Comparison of ENCODE assay signal across 8 mouse cellular contexts in genomic region chr5:112864719-112865367, GRCm38 (mm10). TPM values are rescaled to one million over a fixed set of nuclear protein-coding genes. Genes with fewer than 3 reads are reported as not detected.
DNase-seq lines count a peak whose midpoint lies in the region; ATAC-seq lines count a peak whose summit lies in the region.
"Had no signal": no experiment of that assay in that cellular context is flagged by ENCODE, and none has a peak within 500 bp of the region (broad histone marks: within the 10 kb centered on the region; RNA-seq: fewer than 3 reads in every experiment).

No protein-coding gene starts in this region.

- 0 out of 2 replicates have a peak, but pooled peaks have one; percentile 21 for ATAC-seq in hindbrain, embryonic 13.5 days (ENCODE audit: low FRiP score)
- ATAC-seq in megakaryocyte, adult 5-6 weeks (ENCODE audit: poor library complexity, severe bottlenecking): no peak

- no peak overlapping the region for H3K4me2 ChIP-seq in hindbrain, embryonic 13.5 days
- H3K4me2 ChIP-seq: hindbrain, embryonic 15.5 days had no signal

- peak; percentile 64 to 76 for DNase-seq in left cerebral cortex, adult 18-20 months (ENCODE audit: low spot score in 2 of 2)
- no peak for DNase-seq in left cerebral cortex, postnatal 14 days (ENCODE audit: low spot score in 2 of 2)
- DNase-seq in adrenal gland, adult 2 months: peak; percentile 25
- peak; percentile 19 for DNase-seq in c-Kit-positive CD71-negative TER-119-negative erythroid progenitor cells, embryonic 14.5 days (ENCODE audit: low read depth)
- DNase-seq in lung, postnatal 36 days: peak; percentile 46

- H3K36me3 ChIP-seq in hindbrain, embryonic 13.5 days: no peaks in the 10 kb centered on the region
- H3K36me3 ChIP-seq: hindbrain, embryonic 15.5 days had no signal

- 51% methylated on average over 4 of the region's 4 CpGs for WGBS in hindbrain, embryonic 13.5 days

- intact Hi-C loops in left cerebral cortex, postnatal 14 days (cut with DNase I): loop anchor here (5.0 kb wide), 2 partner anchors 393 to 433 kb away; no protein-coding TSS in a partner anchor

- H3K9ac ChIP-seq in hindbrain, embryonic 13.5 days: no peak overlapping the region
- H3K9ac ChIP-seq: hindbrain, embryonic 15.5 days had no signal

- H3K27ac ChIP-seq in hindbrain, embryonic 13.5 days: no peak overlapping the region
- H3K27ac ChIP-seq: hindbrain, embryonic 15.5 days had no signal

- H3K9me3 ChIP-seq in hindbrain, embryonic 13.5 days: no peaks in the 10 kb centered on the region
- H3K9me3 ChIP-seq: hindbrain, embryonic 15.5 days had no signal

- no peak overlapping the region for H3K4me3 ChIP-seq in hindbrain, embryonic 13.5 days
- H3K4me3 ChIP-seq: hindbrain, embryonic 15.5 days had no signal

- peaks cover 3% of the 10 kb centered on the region; the same call in 1 of the 2 replicates for H3K4me1 ChIP-seq in hindbrain, embryonic 13.5 days (replicated peaks)

- H3K27me3 ChIP-seq in hindbrain, embryonic 13.5 days: peaks cover 55% of the 10 kb centered on the region

RNA-seq across cellular contexts. Expression of gene Myo18b, which starts 31.3 kb away (rescaled TPM):
- 1 to 10 TPM; 1.1 to 1.7 TPM for total RNA-seq in left cerebral cortex, adult 18-20 months (2021)
- total RNA-seq in left cerebral cortex, postnatal 14 days (2021): 1 to 10 TPM; 2.8 to 3.0 TPM
- total RNA-seq in adrenal gland, adult 2 months (2021): under 1 TPM in 1 of 2 experiments, not detected in 1; 0.09 TPM
- polyA plus RNA-seq in adrenal gland, adult 2 months (2012; rRNA removed): 0.04 and 0.12 TPM in 2 replicates
- polyA plus RNA-seq in hindbrain, embryonic 13.5 days (2015; fragmentation: Nextera tagmentation; extraction: Ambion mirVana): 1.1 and 1.6 TPM in 2 replicates
- 0.29 and 0.39 TPM in 2 replicates for total RNA-seq in megakaryocyte, adult 5-6 weeks (2015)
- total RNA-seq in megakaryocyte, adult 5-6 weeks (2017): 0.12 and 0.22 TPM in 2 replicates

Comparison
In these comparisons a context has a peak if more than half of its experiments do, and no peak if none do; other contexts are left out.
1. DNase-seq: peak in left cerebral cortex, adult 18-20 months (2 of 2), adrenal gland, adult 2 months (single experiment), c-Kit-positive CD71-negative TER-119-negative erythroid progenitor cells, embryonic 14.5 days (single experiment) and lung, postnatal 36 days (single experiment); none in left cerebral cortex, postnatal 14 days (0 of 2).